Mouse (Mus musculus): ENCODE data around the gene Litaf.

GRCm38 (mm10) chr16:11097301-11097700 is 31.3 kb upstream of the Litaf start:
- no peak for TF ChIP-seq RAD21 (IDR thresholded peaks at IDR 0.05; ENCODE audit: low read depth, low read length)
- TF ChIP-seq CTCF (conservative IDR thresholded peaks at IDR 0.05 in 1 of 2, IDR thresholded peaks at IDR 0.05 in 1 of 2; ENCODE audit: low read depth in 2 of 2, low read length in 2 of 2), result no peak
